Mouse (Mus musculus) cerebellum, adult 2 months (tissue): ENCODE measurements around the gene Peak1.

Experiments
- CTCF ChIP-seq: fragments of 200-500 bp; IDR thresholded peaks from 2 replicates; pipeline ENCODE4 v1.5.1; 2011; ENCODE audit warnings: low read depth, mild to moderate bottlenecking, control low read depth, low read length, moderate library complexity, borderline replicate concordance; ENCODE audit not compliant: insufficient read depth
- POLR2A ChIP-seq: fragments of 200-500 bp; IDR thresholded peaks from 2 replicates; pipeline ENCODE4 v1.6.1; 2011; ENCODE audit warnings: low read length, control low read depth, borderline replicate concordance; ENCODE audit not compliant: insufficient read depth

- TF ChIP-seq CTCF (no peak), POLR2A (no peak)
Observed at GRCm38 (mm10) chr9:56332774-56333173, 85.1 kb downstream of the Peak1 start.
